Mouse (Mus musculus): Measurements from ENCODE around the gene Clec4f. TPM values are rescaled to one million over a fixed set of nuclear protein-coding genes. Genes with fewer than 3 reads are reported as not detected.
"Not testable (repeated sequence)": the region's sequence is repeated elsewhere in the genome, so short reads cannot be mapped to it uniquely, and the experiment has no call there.

Gene Clec4f
- total RNA-seq, 2 experiments from 2014 or later, result not detected

DNA sequence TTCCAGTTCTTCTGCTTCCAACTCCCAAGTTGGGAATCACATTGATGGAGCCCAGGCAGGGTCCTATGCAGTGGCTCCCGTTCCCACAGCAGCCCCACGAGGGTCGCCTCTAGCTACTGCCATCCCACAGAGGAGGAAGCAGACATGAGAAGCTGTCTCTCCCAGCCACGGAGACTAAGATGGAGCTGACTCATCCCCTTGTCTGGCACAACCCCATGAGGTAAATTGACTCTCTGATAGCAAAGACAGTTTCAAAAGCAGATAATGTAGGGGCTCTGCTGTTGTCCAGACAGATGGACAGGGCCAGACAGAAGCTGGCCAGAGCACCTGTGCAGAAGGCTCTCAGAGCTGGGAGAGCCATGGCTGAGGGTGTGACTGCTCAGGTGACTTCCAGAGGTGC lies 21.4 kb downstream of the Clec4f start:
- ATAC-seq (replicated peaks; ENCODE audit: poor library complexity, severe bottlenecking), result not testable (repeated sequence)

DNA sequence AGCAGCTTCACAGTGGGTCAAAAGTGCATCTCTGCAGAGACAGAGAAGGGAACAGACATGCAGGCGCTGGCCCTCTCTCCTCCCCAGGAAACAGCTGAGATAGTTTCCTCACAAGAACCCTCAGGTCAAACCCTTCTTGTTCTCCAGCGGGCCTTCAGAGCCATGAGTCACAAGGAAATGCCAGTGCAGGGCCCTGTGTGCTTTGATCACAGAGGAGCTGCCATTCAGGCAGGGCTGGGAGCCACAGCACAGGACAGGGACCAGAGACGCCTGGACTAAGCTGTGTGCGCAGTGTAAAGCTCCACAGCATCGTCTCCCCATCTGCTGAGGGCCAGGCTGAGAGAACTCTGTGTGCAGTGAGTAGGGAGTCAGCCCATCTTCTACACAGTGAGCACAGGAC lies 21.9 kb downstream of the Clec4f start:
- not testable (repeated sequence) for ATAC-seq (replicated peaks; ENCODE audit: poor library complexity, severe bottlenecking)

DNA sequence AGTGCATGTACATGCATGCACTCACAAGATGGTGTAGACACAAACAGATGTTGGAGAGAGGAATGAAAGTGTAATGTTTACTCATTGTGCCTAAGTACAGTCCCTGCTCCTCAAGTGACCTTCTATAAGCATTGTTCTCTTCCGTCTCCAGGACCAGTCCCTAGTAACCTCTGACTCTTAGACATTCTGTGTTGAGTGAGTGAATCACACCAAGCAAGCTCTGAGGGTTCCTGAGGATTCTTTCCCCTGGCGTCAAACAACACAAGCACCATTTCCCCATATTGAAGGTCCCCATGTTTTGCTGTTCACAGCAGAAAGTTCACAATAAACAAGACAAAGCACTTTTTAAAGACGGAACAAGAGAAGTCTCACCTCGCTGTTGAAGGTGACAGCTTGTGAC lies 24.2 kb downstream of the Clec4f start:
- no peak for ATAC-seq (replicated peaks; ENCODE audit: poor library complexity, severe bottlenecking)

DNA sequence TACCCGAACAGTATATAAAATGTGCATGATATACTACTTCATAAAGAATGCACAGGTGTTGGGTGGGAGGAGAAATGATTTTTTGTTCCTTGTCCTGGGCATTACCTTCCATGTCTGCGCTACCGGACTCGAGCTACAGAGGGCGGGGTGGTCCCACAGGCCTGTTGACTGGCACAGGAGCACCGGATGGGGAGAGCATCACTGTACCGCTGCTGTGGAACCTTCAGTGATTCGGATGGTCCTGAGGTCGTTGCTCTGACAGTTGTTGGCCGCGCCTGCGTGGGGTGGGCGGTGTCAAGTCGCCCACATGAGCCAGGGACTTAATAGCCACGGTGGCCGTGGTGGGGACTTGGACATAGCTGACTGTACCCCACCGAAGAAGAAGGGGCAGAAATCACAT lies 29.2 kb downstream of the Clec4f start:
- ATAC-seq (replicated peaks; ENCODE audit: poor library complexity, severe bottlenecking), result no peak

DNA sequence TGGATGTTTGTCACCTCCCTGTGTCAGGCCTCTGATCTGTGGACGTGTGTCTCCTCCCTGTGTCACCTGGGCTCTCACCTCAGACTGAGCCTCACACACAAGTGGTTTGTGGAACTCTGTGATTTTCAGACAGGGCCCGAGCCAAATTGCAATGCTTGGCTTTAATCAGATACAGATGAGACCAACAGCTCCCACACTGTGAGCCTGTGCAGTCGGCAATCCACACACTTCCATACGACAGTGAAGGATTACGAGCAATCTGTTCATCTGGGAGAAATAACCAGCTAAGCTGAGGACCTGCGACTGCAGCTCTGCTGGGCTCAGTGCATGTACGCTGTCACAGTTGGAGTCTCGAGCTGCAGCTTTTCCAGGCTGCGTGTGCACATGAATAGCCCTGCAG lies 36.0 kb downstream of the Clec4f start:
- no peak for ATAC-seq (replicated peaks; ENCODE audit: poor library complexity, severe bottlenecking)

DNA sequence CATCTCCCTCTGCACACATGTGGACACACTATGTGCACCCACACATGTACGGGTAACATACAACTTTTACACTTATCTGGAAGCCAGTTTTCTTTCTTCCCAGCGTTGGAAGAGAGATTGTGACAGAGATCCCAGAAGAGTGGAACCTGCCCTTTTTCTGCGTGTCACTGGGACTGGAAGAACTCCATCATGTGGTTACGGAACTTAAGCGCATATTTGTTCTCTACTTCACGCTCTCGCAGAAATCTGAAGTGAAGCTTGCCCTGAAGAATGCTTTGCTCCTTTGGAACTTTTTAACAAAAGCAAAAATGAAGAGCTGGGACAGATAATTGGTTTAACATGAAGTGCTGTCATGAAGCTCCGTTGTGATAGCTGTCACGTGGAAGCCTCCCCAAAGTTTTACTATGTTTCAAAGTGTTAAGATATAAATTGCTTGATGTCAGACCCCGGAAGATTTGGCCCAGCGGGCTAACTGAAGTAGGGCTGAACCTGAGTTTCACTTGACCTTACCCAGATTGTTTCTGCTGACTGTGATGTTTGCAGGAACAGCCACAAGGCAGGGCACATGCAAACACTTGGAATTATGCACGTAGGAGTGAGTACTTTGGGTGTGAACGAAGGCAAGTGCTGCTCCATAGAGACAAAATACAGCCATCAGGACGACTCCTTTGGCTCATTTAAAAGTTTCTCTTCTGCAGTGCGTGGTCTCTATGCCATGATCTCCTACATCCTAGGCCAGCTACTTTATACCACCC lies 38.2 kb downstream of the Clec4f start:
- no peak for ATAC-seq (replicated peaks; ENCODE audit: poor library complexity, severe bottlenecking)

DNA sequence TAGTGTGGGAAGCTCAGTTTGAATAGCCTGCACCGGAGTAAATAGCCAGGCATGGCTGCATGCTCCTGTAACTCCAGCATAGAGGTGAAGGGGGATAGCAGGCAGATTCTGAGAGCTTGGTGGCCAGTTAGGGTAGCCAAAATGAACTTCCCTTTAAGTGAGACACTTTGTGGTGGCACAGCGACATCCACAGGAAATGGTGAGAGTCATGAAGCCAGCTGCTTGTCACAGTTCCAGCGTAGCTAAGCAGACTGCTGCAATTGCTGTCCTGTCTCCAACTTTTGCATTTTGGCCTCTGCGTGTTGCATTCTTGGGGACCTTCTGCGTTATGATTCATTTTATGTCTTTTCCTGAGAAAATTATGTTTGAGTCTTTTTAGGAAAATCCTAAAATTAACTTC lies 39.5 kb downstream of the Clec4f start:
- peak; percentile 92 for ATAC-seq (replicated peaks; ENCODE audit: poor library complexity, severe bottlenecking)

DNA sequence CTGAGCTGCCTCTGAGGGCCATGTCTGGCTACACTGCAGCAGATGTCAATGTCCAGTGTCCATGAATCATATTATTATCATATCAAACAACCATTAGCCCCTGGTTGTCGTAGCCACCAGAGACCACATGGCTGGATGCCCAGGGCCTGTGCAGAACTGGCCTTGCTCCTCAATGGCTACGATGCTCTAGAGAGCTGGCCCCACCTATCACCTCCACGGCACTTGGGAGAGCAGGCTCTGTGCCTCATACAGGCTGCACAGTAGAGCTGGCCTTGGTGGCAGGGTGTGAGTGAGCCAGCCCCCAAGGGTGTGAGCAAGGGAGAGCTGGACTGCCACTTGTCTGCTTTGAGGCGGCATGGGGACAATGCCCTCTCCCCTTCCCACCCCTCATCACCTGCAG lies 41.5 kb downstream of the Clec4f start:
- no peak for ATAC-seq (replicated peaks; ENCODE audit: poor library complexity, severe bottlenecking)

DNA sequence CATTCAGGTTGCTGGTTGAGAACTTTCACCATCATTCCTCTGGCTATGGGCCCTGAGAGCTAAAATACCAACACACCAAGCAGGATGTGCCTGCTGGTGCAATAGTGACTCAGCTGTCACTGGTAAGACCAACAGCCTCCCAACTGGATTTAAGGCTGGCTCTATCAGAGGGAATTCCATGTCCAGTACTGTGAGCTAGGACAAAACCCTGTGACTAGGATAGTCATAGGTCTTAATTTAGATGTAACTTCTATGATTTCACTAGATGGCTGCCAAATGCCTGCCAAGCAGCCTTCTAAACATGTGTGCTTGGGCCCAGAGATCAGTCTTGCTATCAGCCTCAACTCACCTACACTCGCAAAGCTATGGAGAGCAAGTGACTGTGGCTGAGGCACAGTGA lies 43.0 kb downstream of the Clec4f start:
- no peak for ATAC-seq (replicated peaks; ENCODE audit: poor library complexity, severe bottlenecking)

DNA sequence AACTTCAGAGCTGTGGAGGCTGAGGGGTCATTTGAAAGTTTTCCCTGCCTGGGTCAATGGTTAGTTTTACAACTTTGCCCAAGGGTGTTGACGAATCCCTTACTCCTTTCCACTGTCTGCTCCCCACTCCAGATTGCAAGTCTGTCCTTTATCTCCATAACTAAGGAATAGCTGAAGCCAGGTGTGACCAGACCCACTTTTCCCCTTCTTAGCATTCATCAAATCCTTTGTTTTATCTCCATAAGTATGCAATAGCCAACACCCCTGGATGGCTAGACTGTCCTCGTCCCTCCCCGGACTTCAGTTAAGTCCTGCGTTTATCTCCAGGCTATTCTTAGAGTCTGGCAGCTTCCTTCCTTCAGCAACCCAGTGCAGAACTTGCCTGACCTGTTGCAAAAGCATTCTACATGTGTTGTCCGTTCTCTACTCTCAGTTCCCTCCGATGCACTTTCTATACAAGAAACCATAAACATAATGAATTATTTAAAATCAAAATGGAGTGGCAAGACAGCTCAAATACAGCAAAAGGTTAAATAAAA lies 56.3 kb downstream of the Clec4f start:
- peak; percentile 73 for ATAC-seq (replicated peaks; ENCODE audit: poor library complexity, severe bottlenecking)

DNA sequence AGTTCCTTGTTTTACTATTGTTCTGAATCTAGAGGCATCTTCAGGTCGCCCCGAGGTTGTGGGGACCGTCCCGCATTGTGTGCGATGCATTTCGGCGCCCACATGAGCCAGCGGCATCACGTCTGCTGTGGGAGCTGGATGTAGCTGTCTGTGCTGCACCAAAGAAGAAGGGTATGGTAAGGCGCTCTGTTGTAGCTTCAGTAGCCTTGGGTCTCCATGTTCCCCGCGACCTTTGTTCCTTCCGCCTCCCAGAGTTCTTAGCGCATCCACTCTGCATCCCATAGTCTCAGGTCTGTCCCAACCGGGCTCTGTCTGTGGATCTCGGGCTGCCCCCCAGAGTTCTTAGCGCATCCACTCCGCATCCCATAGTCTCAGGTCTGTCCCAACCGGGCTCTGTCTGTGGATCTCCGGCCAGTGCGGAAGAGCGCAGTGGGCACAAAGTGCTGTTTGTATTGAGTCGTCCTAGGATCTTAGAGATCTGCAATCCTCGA lies 56.9 kb downstream of the Clec4f start:
- peak; percentile 34 for ATAC-seq (replicated peaks; ENCODE audit: poor library complexity, severe bottlenecking)

DNA sequence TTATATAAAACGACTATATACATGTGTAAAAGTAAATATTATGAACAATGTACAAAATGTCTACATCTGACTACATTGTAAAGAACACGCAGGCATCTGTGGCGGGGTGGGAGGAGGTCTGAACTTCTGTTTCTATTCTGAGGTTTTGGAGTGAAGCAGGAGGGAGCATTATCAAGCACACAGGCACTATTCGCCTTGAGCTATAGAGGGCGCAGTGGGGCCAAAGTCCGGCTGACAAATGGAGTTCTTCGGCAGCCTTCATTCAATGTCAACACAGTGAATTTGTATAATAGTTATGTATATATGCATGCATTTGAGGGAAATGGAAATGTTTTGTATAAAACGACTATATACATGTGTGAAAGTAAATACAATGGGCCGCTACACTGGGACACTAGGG lies 57.3 kb downstream of the Clec4f start:
- peak; percentile 86 for ATAC-seq (replicated peaks; ENCODE audit: poor library complexity, severe bottlenecking)

DNA sequence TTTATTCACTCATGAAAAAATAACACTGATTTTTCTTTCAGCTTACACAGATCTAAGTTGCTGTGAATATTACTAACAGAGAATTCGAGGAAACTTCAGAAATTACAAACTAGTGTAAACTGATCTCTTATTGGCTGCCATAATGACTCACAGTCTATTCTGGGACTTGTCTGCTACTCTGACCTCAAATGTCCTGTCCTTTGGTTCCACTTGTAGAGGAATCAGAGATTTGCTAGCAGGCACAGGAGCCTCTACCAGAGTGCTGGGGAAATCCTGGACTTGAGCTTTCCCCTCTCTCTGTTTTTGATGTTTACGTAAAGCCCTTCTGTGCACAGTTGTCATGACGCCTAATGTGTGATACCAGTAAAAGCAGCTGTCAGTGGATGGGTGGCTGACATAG lies 58.0 kb downstream of the Clec4f start:
- ATAC-seq (replicated peaks; ENCODE audit: poor library complexity, severe bottlenecking), result no peak

DNA sequence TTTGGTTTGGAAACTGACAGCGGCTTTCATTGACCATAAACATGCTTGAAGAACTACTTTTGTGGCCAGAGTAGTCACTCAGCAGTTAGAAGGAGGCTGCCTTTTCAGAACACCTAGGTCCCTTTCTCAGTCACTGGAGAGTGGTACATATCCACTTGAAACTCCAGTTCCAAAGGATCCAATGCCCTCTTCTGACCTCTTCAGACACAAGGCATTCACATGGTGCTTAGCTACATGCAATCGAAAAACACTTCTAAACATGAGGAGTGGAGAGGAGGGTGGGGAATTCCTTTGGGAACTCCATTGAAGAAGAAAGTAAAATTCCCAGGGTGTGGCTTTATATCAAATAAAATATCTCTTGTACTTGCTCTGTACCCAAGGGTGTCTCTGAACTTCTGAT lies 61.0 kb downstream of the Clec4f start:
- ATAC-seq (replicated peaks; ENCODE audit: poor library complexity, severe bottlenecking), result no peak

Other genes starting within 250 kb of the Clec4f start
- 35.6 and 46.9 TPM in 2 replicates for gene Tet3, start 197.1 kb downstream of the Clec4f start, total RNA-seq (2014; fragmentation: Nextera tagmentation)
- gene Tet3, start 197.1 kb downstream of the Clec4f start, total RNA-seq (2017), result 13.4 and 17.5 TPM in 2 replicates
- 28.1 and 49.2 TPM in 2 replicates for gene Dguok, start 149.2 kb downstream of the Clec4f start, total RNA-seq (2014; fragmentation: Nextera tagmentation)
- 19.6 and 29.3 TPM in 2 replicates for gene Dguok, start 149.2 kb downstream of the Clec4f start, total RNA-seq (2017)
- not detected in 2 replicates for gene Actg2, start 119.9 kb downstream of the Clec4f start, total RNA-seq (2014; fragmentation: Nextera tagmentation)
- not detected in 2 replicates for gene Actg2, start 119.9 kb downstream of the Clec4f start, total RNA-seq (2017)
- gene Stambp, start 83.5 kb downstream of the Clec4f start, total RNA-seq (2014; fragmentation: Nextera tagmentation), result 23.0 and 44.8 TPM in 2 replicates
- 5.0 and 9.7 TPM in 2 replicates for gene Stambp, start 83.5 kb downstream of the Clec4f start, total RNA-seq (2017)
- not detected in 2 replicates for gene Cd207, start 21.7 kb upstream of the Clec4f start, total RNA-seq (2014; fragmentation: Nextera tagmentation)
- gene Cd207, start 21.7 kb upstream of the Clec4f start, total RNA-seq (2017), result not detected in 2 replicates
- gene Vax2, start 55.1 kb upstream of the Clec4f start, total RNA-seq (2014; fragmentation: Nextera tagmentation), result not detected in 2 replicates
- gene Vax2, start 55.1 kb upstream of the Clec4f start, total RNA-seq (2017), result not detected in 2 replicates
- gene Atp6v1b1, start 86.8 kb upstream of the Clec4f start, total RNA-seq (2014; fragmentation: Nextera tagmentation), result not detected in 2 replicates
- not detected in 2 replicates for gene Atp6v1b1, start 86.8 kb upstream of the Clec4f start, total RNA-seq (2017)
- 0.41 TPM in 1 of 2 replicates, not detected in the other for gene Ankrd53, start 106.5 kb upstream of the Clec4f start, total RNA-seq (2014; fragmentation: Nextera tagmentation)
- not detected in 2 replicates for gene Ankrd53, start 106.5 kb upstream of the Clec4f start, total RNA-seq (2017)
- gene Tex261, start 119.6 kb upstream of the Clec4f start, total RNA-seq (2014; fragmentation: Nextera tagmentation), result 60.4 and 82.5 TPM in 2 replicates
- gene Tex261, start 119.6 kb upstream of the Clec4f start, total RNA-seq (2017), result 35.2 and 37.3 TPM in 2 replicates
- gene Nagk, start 138.8 kb upstream of the Clec4f start, total RNA-seq (2014; fragmentation: Nextera tagmentation), result 25.7 and 25.9 TPM in 2 replicates
- 23.1 and 23.6 TPM in 2 replicates for gene Nagk, start 138.8 kb upstream of the Clec4f start, total RNA-seq (2017)
- 7.5 and 11.7 TPM in 2 replicates for gene Paip2b, start 175.6 kb upstream of the Clec4f start, total RNA-seq (2014; fragmentation: Nextera tagmentation)
- gene Paip2b, start 175.6 kb upstream of the Clec4f start, total RNA-seq (2017), result 11.9 and 17.5 TPM in 2 replicates
- gene Zfp638, start 210.9 kb upstream of the Clec4f start, total RNA-seq (2014; fragmentation: Nextera tagmentation), result 116 and 131 TPM in 2 replicates
- 139 and 140 TPM in 2 replicates for gene Zfp638, start 210.9 kb upstream of the Clec4f start, total RNA-seq (2017)

Measured in granulocyte monocyte progenitor cell, adult 5-6 weeks (primary cell).